Mouse (Mus musculus): ENCODE measurements at regions not wholly inside any gene's neighbourhood (a gene's known extent, or its start where the extent isn't known, plus 50 kb on each side); places are given as distances from the start of the nearest gene placed in this dataset.

DNA sequence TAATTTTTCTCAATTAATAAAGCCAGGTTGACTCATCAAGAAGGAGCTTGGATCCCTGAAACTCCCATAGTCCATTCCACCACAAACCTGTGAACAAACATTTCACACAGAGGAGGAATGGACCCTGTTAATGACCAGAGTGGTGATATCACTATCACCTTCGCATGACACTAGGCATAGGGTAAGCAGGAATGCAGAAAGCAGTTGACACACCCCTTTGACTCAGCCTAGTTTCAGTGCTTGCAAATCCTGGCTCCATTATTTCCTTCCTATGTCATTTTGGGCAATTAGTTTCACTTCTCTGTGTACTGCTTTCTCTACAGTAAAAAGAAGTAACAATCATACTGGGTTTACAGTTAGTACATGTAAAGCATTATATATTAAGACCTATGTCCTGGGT is 318.2 kb downstream of the Tex13c3 start:
- Histone ChIP-seq H3K27me3 (ENCODE audit: control insufficient read depth, insufficient read depth, insufficient read length) (no peaks in the 10 kb centered on the region), H3K79me2 (ENCODE audit: control insufficient read depth, insufficient read depth) (peaks cover 78% of the 10 kb centered on the region)

DNA sequence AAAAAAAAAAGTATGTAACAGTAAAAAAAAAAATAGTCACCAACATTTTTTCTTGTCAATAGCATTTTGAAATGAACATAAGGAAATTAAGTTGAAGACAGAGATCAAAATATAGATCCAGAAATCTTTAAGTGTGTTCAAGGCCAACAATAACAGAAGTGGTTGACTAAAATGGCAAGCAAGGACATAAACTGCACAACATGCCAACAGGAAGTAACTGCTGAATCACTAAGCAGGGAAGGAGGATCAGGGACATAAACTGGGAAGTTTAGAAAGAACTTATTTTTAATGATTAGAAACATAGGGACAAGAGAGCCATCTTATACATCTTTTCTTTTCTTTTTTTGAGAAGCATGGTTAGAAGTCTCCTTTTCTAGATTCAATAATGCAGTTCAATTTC is 318.8 kb downstream of the Tex13c3 start:
- Histone ChIP-seq H3K4me2 (ENCODE audit: low read depth) (peak overlapping the region; percentile 87), H3ac (ENCODE audit: control insufficient read depth, insufficient read length) (no peak overlapping the region), H3K36me3 (ENCODE audit: control insufficient read depth, insufficient read depth) (no peaks in the 10 kb centered on the region), H3K79me2 (ENCODE audit: control insufficient read depth, insufficient read depth) (peaks cover 78% of the 10 kb centered on the region), H3K4me3 (no peak overlapping the region), H3K27me3 (ENCODE audit: control insufficient read depth, insufficient read depth, insufficient read length) (no peaks in the 10 kb centered on the region)
- TF ChIP-seq MAX (IDR thresholded peaks at IDR 0.05; ENCODE audit: low read depth) (no peak), REST (IDR thresholded peaks at IDR 0.05; ENCODE audit: insufficient read depth, insufficient read length) (no peak), E2F4 (IDR thresholded peaks at IDR 0.05; ENCODE audit: insufficient read depth) (no peak), TCF12 (IDR thresholded peaks at IDR 0.05; ENCODE audit: insufficient read depth, poor library complexity, severe bottlenecking) (no peak), MYOD1 (IDR thresholded peaks at IDR 0.05; ENCODE audit: control insufficient read depth in 1 of 3, insufficient read length in 2 of 3, low read depth in 2 of 3) (no peak), TCF3 (IDR thresholded peaks at IDR 0.05; ENCODE audit: insufficient read length, low read depth) (no peak), CEBPB (IDR thresholded peaks at IDR 0.05; ENCODE audit: insufficient read depth, poor library complexity, severe bottlenecking) (no peak), POLR2AphosphoS2 (IDR thresholded peaks at IDR 0.05; ENCODE audit: insufficient read length, low read depth) (no peak)

More for the DNA sequence above, 318.2 kb downstream of the Tex13c3 start:
- no peak for TF ChIP-seq TCF12 (IDR thresholded peaks at IDR 0.05; ENCODE audit: insufficient read depth, poor library complexity, severe bottlenecking)
- TF ChIP-seq REST (IDR thresholded peaks at IDR 0.05; ENCODE audit: insufficient read depth, insufficient read length) = no peak
- no peak for TF ChIP-seq CEBPB (IDR thresholded peaks at IDR 0.05; ENCODE audit: insufficient read depth, poor library complexity, severe bottlenecking)
- TF ChIP-seq E2F4 (IDR thresholded peaks at IDR 0.05; ENCODE audit: insufficient read depth) = no peak
- TF ChIP-seq POLR2A (IDR thresholded peaks at IDR 0.05; ENCODE audit: insufficient read length, low read depth) = no peak
- no peak for TF ChIP-seq POLR2AphosphoS2 (IDR thresholded peaks at IDR 0.05; ENCODE audit: insufficient read length, low read depth)
- no peak for TF ChIP-seq MAX (IDR thresholded peaks at IDR 0.05; ENCODE audit: low read depth)
- no peak for TF ChIP-seq USF1 (IDR thresholded peaks at IDR 0.05; ENCODE audit: low read depth)
- no peak for TF ChIP-seq SRF (IDR thresholded peaks at IDR 0.05; ENCODE audit: control insufficient read depth, insufficient read length, low read depth)
- TF ChIP-seq TCF3 (IDR thresholded peaks at IDR 0.05; ENCODE audit: insufficient read length, low read depth) = no peak
- no peak for TF ChIP-seq MYOD1 (IDR thresholded peaks at IDR 0.05; ENCODE audit: control insufficient read depth in 1 of 3, insufficient read length in 2 of 3, low read depth in 2 of 3)
- no peak for TF ChIP-seq MYOG (IDR thresholded peaks at IDR 0.05; ENCODE audit: control insufficient read depth in 1 of 3, insufficient read depth in 1 of 3, insufficient read length in 2 of 3, low read depth in 2 of 3)
- no peak overlapping the region for H3ac ChIP-seq (ENCODE audit: control insufficient read depth, insufficient read length)
- peak overlapping the region; percentile 87 for H3K4me2 ChIP-seq (ENCODE audit: low read depth)
- H3K36me3 ChIP-seq (ENCODE audit: control insufficient read depth, insufficient read depth) = no peaks in the 10 kb centered on the region
- no peak overlapping the region for H3K4me3 ChIP-seq

- no peaks in the 10 kb centered on the region for H3K36me3 ChIP-seq (ENCODE audit: control insufficient read depth, insufficient read depth)
- H3K27me3 ChIP-seq (ENCODE audit: control insufficient read depth, insufficient read depth, insufficient read length) = no peaks in the 10 kb centered on the region
- H3K79me2 ChIP-seq (ENCODE audit: control insufficient read depth, insufficient read depth) = peaks cover 77% of the 10 kb centered on the region
- TF ChIP-seq TCF3 (IDR thresholded peaks at IDR 0.05; ENCODE audit: insufficient read length, low read depth) (no peak), MAX (IDR thresholded peaks at IDR 0.05; ENCODE audit: low read depth) (no peak), E2F4 (IDR thresholded peaks at IDR 0.05; ENCODE audit: insufficient read depth) (no peak), USF1 (IDR thresholded peaks at IDR 0.05; ENCODE audit: low read depth) (no peak), MYOG (IDR thresholded peaks at IDR 0.05; ENCODE audit: control insufficient read depth in 1 of 3, insufficient read depth in 1 of 3, insufficient read length in 2 of 3, low read depth in 2 of 3) (no peak), CEBPB (IDR thresholded peaks at IDR 0.05; ENCODE audit: insufficient read depth, poor library complexity, severe bottlenecking) (no peak), POLR2AphosphoS2 (IDR thresholded peaks at IDR 0.05; ENCODE audit: insufficient read length, low read depth) (no peak), MYOD1 (IDR thresholded peaks at IDR 0.05; ENCODE audit: control insufficient read depth in 1 of 3, insufficient read length in 2 of 3, low read depth in 2 of 3) (no peak), SRF (IDR thresholded peaks at IDR 0.05; ENCODE audit: control insufficient read depth, insufficient read length, low read depth) (no peak), POLR2A (IDR thresholded peaks at IDR 0.05; ENCODE audit: insufficient read length, low read depth) (no peak), TCF12 (IDR thresholded peaks at IDR 0.05; ENCODE audit: insufficient read depth, poor library complexity, severe bottlenecking) (no peak), REST (IDR thresholded peaks at IDR 0.05; ENCODE audit: insufficient read depth, insufficient read length) (no peak)
- no peak overlapping the region for H3K4me3 ChIP-seq
- H3K4me2 ChIP-seq (ENCODE audit: low read depth) = peak overlapping the region; percentile 31
- H3ac ChIP-seq (ENCODE audit: control insufficient read depth, insufficient read length) = no peak overlapping the region
Measured at GRCm38 (mm10) chrX:19160275-19160930, 320.7 kb downstream of the Tex13c3 start.

DNA sequence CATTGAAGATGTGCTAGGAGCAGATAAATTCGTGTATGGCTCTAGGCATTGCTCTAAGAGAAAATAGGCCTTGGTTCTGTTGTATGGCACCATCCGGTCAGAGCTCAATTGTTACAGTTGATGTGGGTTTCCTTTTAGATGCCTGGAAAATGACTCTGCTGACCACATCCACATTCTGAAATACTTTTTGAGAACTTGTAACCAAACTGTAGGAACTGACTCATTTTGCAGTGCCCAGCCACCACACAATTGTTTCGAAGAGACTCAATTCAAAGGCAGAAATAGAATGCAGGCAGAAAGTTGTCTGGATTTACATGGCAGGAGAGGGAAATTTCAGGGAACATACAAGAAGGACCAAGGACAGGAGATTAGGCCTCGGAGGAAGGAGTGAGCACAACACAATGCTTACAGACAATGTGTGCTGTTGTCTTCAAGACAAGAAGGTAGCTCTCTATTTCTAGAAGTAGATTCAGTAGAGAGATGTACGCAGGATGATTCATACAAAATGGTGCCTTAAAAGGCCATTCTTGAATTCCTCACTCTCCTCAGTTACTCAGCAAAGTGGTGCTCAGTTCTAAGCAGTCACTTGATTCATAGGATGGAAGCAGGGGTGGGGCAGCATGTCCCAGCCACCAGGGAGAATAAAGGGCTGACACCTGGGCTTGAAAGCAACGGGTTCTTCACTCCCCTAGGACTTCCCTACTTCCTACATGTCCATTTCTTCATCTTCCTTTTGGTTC is 323.5 kb downstream of the Tex13c3 start:
- Histone ChIP-seq H3K36me3 (ENCODE audit: control insufficient read depth, insufficient read depth) (no peaks in the 10 kb centered on the region), H3ac (ENCODE audit: control insufficient read depth, insufficient read length) (no peak overlapping the region), H3K27me3 (ENCODE audit: control insufficient read depth, insufficient read depth, insufficient read length) (no peaks in the 10 kb centered on the region), H3K4me3 (no peak overlapping the region), H3K79me2 (ENCODE audit: control insufficient read depth, insufficient read depth) (peaks cover 77% of the 10 kb centered on the region), H3K4me2 (ENCODE audit: low read depth) (peak overlapping the region; percentile 90)
- TF ChIP-seq CEBPB (IDR thresholded peaks at IDR 0.05; ENCODE audit: insufficient read depth, poor library complexity, severe bottlenecking) (0 out of 2 replicates have a peak, but pooled peaks have one; percentile 61), POLR2AphosphoS2 (IDR thresholded peaks at IDR 0.05; ENCODE audit: insufficient read length, low read depth) (no peak)
